Mouse (Mus musculus) kidney, embryonic 14.5 days (tissue): Measurements from ENCODE around the gene Rpl14. TPM values are rescaled to one million over a fixed set of nuclear protein-coding genes. Genes with fewer than 3 reads are reported as not detected.
"Not testable (repeated sequence)": the region's sequence is repeated elsewhere in the genome, so short reads cannot be mapped to it uniquely, and the experiment has no call there.

Experiments used
- ATAC-seq: fragments of 200-750 bp; cut with Nextera tagmentation; 2 replicates; pipeline ENCODE4 v1.8.0; 2017; ENCODE audit warnings: moderate number of reproducible peaks, mild to moderate bottlenecking, moderate TSS enrichment, moderate library complexity; ENCODE audit not compliant: low FRiP score, low TSS enrichment
- H3K27ac ChIP-seq: fragments of 300-500 bp; sonication (generic); 2 replicates; pipeline ENCODE4 v1.5.1; 2014; ENCODE audit warnings: low read depth, mild to moderate bottlenecking, low read length, moderate library complexity, mixed read lengths
- H3K27me3 ChIP-seq: fragments of 300-500 bp; sonication (generic); 2 replicates; pipeline ENCODE4 v1.6.1; 2014; ENCODE audit warnings: mild to moderate bottlenecking, low read length; ENCODE audit not compliant: control insufficient read depth, insufficient read depth
- H3K36me3 ChIP-seq: fragments of 300-500 bp; sonication (generic); 2 replicates; pipeline ENCODE4 v1.6.1; 2014; ENCODE audit warnings: low read length, mixed read lengths; ENCODE audit not compliant: control insufficient read depth, insufficient read depth
- H3K4me1 ChIP-seq: fragments of 300-500 bp; sonication (generic); 2 replicates; pipeline ENCODE4 v1.6.1; 2014; ENCODE audit warnings: low read length, mixed read lengths; ENCODE audit not compliant: control insufficient read depth, insufficient read depth
- H3K4me2 ChIP-seq: fragments of 300-500 bp; sonication (generic); replicated peaks from 2 replicates; pipeline ENCODE4 v1.6.1; 2014; ENCODE audit warnings: low read depth, mild to moderate bottlenecking, low read length
- H3K4me3 ChIP-seq: fragments of 300-500 bp; sonication (generic); 2 replicates; pipeline ENCODE4 v1.5.1; 2014; ENCODE audit warnings: mild to moderate bottlenecking, low read length
- H3K9ac ChIP-seq: fragments of 300-500 bp; sonication (generic); 2 replicates; pipeline ENCODE4 v1.6.1; 2014; ENCODE audit warnings: low read depth, mild to moderate bottlenecking, low read length, moderate library complexity
- H3K9me3 ChIP-seq: fragments of 300-500 bp; sonication (generic); 2 replicates; pipeline ENCODE4 v1.6.1; 2016; ENCODE audit warnings: low read length; ENCODE audit not compliant: control insufficient read depth
- WGBS: fragments of 180-500 bp; shearing (Covaris S2); extraction: QIAGEN DNeasy Blood & Tissue Kit; methylation state at CpG from one replicate; pipeline ENCODE4 v1.1.7; 2014; 5-methylcytosine and 5-hydroxymethylcytosine counted together
- polyA plus RNA-seq: library from polyadenylated mRNA; unstranded; fragments of >200 nt; fragmentation: Nextera tagmentation; extraction: Ambion mirVana; gene quantifications from 2 replicates; pipeline ENCODE4 v1.2.1, GENCODE M21; 2014

The Rpl14 gene
- 1,099 and 1,259 TPM in 2 replicates for polyA plus RNA-seq

DNA sequence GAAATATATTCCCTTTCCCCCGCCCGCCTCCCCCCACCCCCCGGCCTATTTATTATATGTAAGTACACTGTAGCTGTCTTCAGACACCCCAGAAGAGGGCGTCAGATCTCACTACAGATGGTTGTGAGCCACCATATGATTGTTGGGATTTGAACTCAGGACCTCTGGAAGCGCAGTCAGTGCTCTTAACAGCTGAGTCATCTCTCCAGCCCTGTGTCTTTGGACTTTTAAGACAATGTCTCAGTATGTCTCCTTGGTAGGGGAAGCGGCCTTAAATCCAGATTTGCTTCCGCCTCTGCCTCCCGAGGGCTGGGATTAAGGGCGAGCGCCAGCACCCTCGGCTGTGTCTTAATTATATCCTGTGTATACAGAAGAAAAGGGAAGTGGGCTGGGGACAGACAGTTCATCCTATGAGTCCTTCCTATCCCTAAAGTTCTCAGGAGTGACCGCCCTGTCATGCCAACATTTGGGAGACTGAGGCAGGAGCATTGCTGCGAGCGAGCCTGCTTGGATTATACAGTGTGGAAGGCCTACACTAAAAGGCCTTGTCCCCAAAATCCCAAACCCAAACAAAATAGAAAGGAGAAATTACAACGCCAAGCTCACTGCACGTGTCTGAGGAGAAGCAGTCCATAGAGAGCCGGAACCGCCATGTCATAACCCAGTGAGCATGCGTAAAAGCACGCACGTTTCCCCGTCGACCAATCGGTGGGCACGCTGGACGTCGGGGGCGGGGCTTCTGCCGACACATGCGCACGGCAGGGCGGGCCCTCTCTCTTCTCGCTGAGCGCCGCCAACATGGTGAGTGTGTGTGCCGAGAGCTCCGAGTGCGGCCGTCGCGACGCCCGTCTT, at the start of gene Rpl14:
Gene Rpl14 (plus strand): TSS at position 704 of the 852 bp plus-strand sequence.
- peak within 1 kb of the TSS; percentile 96 for H3K4me2 ChIP-seq
- peak; percentile 95 for ATAC-seq
- H3K9me3 ChIP-seq, result no peaks in the 10 kb centered on the region
- H3K27ac ChIP-seq, result peak within 1 kb of the TSS; percentile 83
- H3K4me1 ChIP-seq, result peaks cover 12% of the 10 kb centered on the region
- no peaks in the 10 kb centered on the region for H3K27me3 ChIP-seq
- peak within 1 kb of the TSS; percentile 89 for H3K4me3 ChIP-seq
- H3K9ac ChIP-seq, result peak within 1 kb of the TSS; percentile 95
- 7% methylated on average over 43 of the region's 43 CpGs for WGBS
- H3K36me3 ChIP-seq, result peaks cover 39% of the 10 kb centered on the region

DNA sequence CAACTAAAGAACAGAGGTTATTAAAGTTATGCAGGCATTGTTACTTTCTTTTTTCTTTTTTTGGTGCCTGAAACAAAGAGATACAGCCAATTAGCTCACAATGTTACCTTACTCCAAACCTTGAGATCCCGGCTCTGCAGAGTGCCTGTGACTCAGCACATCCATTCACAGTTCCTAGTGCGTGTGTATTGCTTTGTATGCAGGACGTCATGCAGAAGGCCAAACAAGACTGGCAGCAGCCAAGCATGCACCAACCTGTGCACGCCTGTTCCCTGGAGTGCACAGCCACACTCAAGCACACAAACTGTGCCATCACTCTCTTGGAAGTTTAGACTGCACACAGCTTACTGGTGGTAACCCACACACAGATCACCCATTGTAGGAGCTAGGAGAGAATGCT, 44.0 kb upstream of the Rpl14 start:
- ATAC-seq, result no peak
- H3K36me3 ChIP-seq, result no peaks in the 10 kb centered on the region
- H3K9me3 ChIP-seq, result no peaks in the 10 kb centered on the region
- H3K4me3 ChIP-seq, result no peak overlapping the region
- no peak overlapping the region for H3K27ac ChIP-seq
- no peaks in the 10 kb centered on the region for H3K27me3 ChIP-seq
- H3K9ac ChIP-seq, result no peak overlapping the region
- H3K4me2 ChIP-seq, result no peak overlapping the region
- no peaks in the 10 kb centered on the region for H3K4me1 ChIP-seq
- whole genome bisulfite sequencing, result 83% methylated on average over 4 of the region's 4 CpGs

DNA sequence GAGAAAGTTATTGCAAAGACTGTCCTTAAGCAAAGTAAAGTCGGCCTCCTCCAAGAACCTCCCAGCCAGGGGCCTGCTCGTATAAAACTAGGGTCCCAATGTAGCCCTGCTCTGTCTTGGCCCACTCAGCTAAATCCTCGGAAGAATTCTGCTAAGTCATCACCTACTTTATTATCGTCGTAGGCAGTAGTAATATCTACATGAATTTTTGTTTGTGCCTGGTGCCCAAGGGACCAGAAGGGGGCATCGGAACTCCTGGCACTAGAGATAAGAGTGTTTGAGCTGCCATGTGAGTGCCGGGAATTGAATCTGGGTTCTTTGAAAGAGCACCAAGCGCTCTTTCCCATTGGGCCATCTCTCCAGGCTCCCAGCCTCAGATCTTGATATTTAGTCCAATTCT, 43.3 kb upstream of the Rpl14 start:
- no peaks in the 10 kb centered on the region for H3K27me3 ChIP-seq
- no peaks in the 10 kb centered on the region for H3K4me1 ChIP-seq
- no peaks in the 10 kb centered on the region for H3K36me3 ChIP-seq
- no peaks in the 10 kb centered on the region for H3K9me3 ChIP-seq
- H3K4me2 ChIP-seq, result no peak overlapping the region
- no peak for ATAC-seq
- H3K4me3 ChIP-seq, result no peak overlapping the region
- no peak overlapping the region for H3K9ac ChIP-seq
- 90% methylated on average over 8 of the region's 8 CpGs for WGBS
- no peak overlapping the region for H3K27ac ChIP-seq

DNA sequence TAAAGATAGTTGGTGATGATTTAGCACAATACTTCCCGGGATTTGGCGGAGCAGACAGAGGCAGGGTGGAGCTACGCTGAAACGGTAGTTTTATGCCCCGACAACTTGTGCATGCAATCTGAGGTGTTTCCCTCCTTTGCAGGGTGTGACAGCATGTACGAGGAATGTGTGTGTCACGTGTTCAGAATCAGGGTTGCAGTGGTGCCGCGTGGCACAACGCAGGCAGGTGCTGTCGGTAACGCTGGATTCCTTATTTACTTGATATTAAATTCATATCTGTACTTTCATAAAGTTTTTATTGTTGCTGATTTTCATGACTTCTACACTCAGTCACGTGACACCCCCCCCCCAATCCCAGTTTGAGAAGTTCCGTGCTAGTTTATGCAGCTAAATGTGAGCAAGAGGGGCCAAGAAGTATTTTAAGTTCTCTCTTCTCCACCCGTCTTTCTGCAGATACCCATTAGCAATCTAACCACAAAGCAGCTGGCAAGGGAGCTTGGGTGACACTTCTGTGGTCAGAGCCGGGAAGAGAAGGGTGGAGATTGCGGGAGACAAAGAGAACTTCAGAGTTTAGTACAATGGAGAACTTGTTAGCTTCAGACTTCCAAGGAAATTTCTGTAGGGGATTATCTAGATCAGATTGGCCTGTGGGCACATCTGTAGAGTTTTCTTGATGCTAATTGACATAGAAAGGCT, 42.3 kb upstream of the Rpl14 start:
- Histone ChIP-seq H3K27me3 (no peaks in the 10 kb centered on the region), H3K9ac (no peak overlapping the region), H3K4me3 (no peak overlapping the region), H3K9me3 (no peaks in the 10 kb centered on the region; the same call in 1 of the 2 replicates), H3K36me3 (no peaks in the 10 kb centered on the region), H3K4me2 (no peak overlapping the region), H3K4me1 (no peaks in the 10 kb centered on the region), H3K27ac (no peak overlapping the region)
- WGBS, result 86% methylated on average over 17 of the region's 17 CpGs
- no peak for ATAC-seq

DNA sequence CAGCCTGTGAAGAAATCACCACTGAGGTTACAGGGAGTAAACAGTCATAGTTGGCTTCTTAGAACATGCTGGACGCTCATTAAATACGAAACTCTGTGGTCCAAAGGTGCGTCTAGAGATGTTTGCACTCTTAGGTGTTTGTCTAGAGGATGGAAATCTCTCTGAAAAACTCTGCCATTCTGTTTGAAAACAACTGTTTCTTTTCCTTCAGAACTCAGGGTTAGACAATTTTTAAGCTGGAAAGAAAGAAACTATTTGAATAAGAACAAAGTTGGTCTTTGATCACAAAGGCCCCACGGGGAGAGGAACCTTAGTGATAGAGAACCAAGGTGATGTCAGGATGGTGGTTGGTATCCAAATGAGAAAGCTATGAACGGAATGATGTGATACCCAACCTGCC, 40.8 kb upstream of the Rpl14 start:
- no peaks in the 10 kb centered on the region for H3K36me3 ChIP-seq
- no peak for ATAC-seq
- H3K9me3 ChIP-seq, result no peaks in the 10 kb centered on the region; the same call in 1 of the 2 replicates
- no peak overlapping the region for H3K27ac ChIP-seq
- no peaks in the 10 kb centered on the region for H3K4me1 ChIP-seq
- no peak overlapping the region for H3K9ac ChIP-seq
- no peak overlapping the region for H3K4me3 ChIP-seq
- WGBS, result 89% methylated on average over 5 of the region's 5 CpGs
- H3K4me2 ChIP-seq, result no peak overlapping the region
- no peaks in the 10 kb centered on the region for H3K27me3 ChIP-seq

DNA sequence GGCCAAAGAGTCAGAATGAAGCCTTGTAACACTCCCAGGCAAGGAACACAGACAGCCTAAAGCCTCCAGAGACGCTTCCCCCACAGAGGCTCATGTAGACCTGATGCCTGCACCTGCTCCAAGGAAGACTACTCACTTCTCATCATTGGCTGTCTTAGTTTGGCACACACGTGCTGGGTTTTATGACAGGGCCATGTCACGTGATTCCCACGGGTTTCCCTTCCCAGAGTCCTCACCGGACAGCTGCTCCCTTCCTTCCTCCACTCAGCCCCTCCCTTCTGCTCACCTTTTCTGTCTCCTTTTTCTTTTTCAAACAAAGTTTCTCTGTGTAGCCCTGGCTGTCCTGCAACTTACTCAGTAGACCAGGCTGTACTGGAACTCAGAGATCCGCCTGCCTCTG, 39.2 kb upstream of the Rpl14 start:
- no peak overlapping the region for H3K4me3 ChIP-seq
- H3K27ac ChIP-seq, result no peak overlapping the region
- no peaks in the 10 kb centered on the region for H3K4me1 ChIP-seq
- H3K4me2 ChIP-seq, result no peak overlapping the region
- no peaks in the 10 kb centered on the region; the same call in 1 of the 2 replicates for H3K9me3 ChIP-seq
- ATAC-seq, result no peak
- WGBS, result 80% methylated on average over 6 of the region's 6 CpGs
- H3K36me3 ChIP-seq, result no peaks in the 10 kb centered on the region
- H3K9ac ChIP-seq, result no peak overlapping the region
- no peaks in the 10 kb centered on the region for H3K27me3 ChIP-seq

DNA sequence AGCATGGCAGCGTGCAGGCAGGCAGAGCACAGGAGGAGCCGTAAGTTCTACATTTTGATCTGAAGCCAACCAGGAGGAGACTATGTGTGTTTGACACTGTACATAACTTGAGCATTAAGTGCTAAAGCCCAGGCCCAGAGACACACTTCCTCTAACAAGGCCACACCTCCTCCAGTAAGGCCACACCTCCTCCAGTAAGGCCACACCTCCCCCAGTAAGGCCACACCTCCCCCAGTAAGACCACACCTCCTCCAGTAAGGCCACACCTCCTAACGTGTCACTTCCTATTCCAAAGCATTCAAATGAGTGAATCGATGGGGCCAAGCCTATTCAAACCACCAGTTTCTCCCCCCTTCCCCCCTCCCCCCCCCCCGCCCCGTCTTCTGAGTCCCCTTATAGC, 38.6 kb upstream of the Rpl14 start:
- H3K4me3 ChIP-seq, result no peak overlapping the region
- no peaks in the 10 kb centered on the region; the same call in 1 of the 2 replicates for H3K9me3 ChIP-seq
- no peak overlapping the region for H3K9ac ChIP-seq
- H3K36me3 ChIP-seq, result no peaks in the 10 kb centered on the region
- no peak for ATAC-seq
- no peaks in the 10 kb centered on the region for H3K4me1 ChIP-seq
- no peaks in the 10 kb centered on the region; the same call in 1 of the 2 replicates for H3K27me3 ChIP-seq
- 88% methylated on average over 6 of the region's 6 CpGs for WGBS
- no peak overlapping the region for H3K4me2 ChIP-seq
- no peak overlapping the region for H3K27ac ChIP-seq

DNA sequence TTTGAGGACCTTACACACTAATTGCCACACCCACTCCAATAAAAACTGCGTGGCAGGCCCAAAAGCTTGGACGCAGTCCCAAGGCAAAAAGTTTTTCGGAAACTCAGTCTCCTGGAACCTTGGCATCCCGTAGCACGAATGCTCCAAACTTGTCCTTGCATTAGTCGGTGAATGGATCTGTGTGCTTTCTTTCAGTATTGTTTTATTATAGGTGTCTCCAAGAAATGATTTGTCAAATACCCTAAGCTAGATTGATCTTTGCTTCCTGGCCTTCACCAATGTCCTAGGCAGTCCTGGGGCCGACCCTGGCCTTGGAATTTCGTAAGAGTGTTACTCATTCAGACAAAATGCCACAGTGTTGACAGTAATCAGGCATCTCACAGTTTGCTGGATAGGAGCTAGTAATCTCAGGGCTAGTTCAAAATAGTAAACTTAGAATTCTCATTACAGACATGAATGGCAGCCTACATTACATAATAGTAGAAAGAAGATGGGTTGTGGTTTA, 37.7 kb upstream of the Rpl14 start:
- H3K4me1 ChIP-seq, H3K4me3 ChIP-seq, H3K9me3 ChIP-seq, ATAC-seq, H3K9ac ChIP-seq, H3K36me3 ChIP-seq, H3K4me2 ChIP-seq, H3K27me3 ChIP-seq, H3K27ac ChIP-seq: not testable (repeated sequence)
- WGBS, result 93% methylated on average over 8 of the region's 8 CpGs
